Mouse (Mus musculus) lung, adult 2 months (tissue): ENCODE measurements around the gene Clstn2.

Experiments
- CTCF ChIP-seq: fragments of 200-500 bp; IDR thresholded peaks from 2 replicates; pipeline ENCODE4 v1.5.1; 2011; ENCODE audit warnings: mild to moderate bottlenecking, low read length, control low read depth; ENCODE audit not compliant: insufficient read depth
- POLR2A ChIP-seq: fragments of 200-500 bp; IDR thresholded peaks from 2 replicates; pipeline ENCODE4 v1.6.1; 2011; ENCODE audit warnings: low read depth, mild to moderate bottlenecking, control low read depth, low read length, borderline replicate concordance; ENCODE audit errors: extremely low read depth

- no peak for TF ChIP-seq CTCF
- no peak for TF ChIP-seq POLR2A
Measured at GRCm38 (mm10) chr9:98031898-98032572, 946 bp downstream of the Clstn2 start.
